Mouse (Mus musculus) left cerebral cortex, postnatal 10 days (tissue): ENCODE measurements at regions not wholly inside any gene's neighbourhood (a gene's known extent, or its start where the extent isn't known, plus 50 kb on each side); places are given as distances from the start of the nearest gene placed in this dataset.
"Not testable (repeated sequence)": the region's sequence is repeated elsewhere in the genome, so short reads cannot be mapped to it uniquely, and the experiment has no call there.

Source experiments
- DNase-seq, 2 experiments: peaks; one replicate each; pipeline ENCODE4 v3.0.0; 2021 to 2022; ENCODE audit warnings: low spot score in 2 of 2, mixed read lengths in 1 of 2; ENCODE audit errors: extremely low spot score in 1 of 2
- intact Hi-C: fragments of 180-260 bp; cut with DNase I; formaldehyde crosslinking; loops from one replicate; pipeline ENCODE4 v1.15.1; 2025

DNA sequence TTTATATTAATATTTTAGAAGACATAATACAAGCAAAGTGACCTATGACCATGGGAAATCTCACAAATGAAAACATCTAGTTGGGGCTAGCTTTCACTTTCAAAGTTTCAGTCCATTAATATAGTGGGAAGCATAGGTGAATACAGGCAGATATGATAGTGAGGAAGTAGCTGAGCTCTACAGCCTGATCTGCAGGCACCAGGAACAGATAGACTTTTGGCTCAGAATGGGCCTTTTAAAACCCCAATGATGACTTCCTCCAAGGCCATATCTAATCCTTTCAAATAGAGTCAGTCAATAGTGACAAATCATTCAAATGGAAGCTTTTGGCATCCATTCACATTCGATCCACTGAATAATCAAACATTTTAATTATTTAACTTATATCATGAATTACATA lies 581.6 kb upstream of the Pcdh17 start:
- intact Hi-C loops: no loop called here
- DNase-seq: no peak

DNA sequence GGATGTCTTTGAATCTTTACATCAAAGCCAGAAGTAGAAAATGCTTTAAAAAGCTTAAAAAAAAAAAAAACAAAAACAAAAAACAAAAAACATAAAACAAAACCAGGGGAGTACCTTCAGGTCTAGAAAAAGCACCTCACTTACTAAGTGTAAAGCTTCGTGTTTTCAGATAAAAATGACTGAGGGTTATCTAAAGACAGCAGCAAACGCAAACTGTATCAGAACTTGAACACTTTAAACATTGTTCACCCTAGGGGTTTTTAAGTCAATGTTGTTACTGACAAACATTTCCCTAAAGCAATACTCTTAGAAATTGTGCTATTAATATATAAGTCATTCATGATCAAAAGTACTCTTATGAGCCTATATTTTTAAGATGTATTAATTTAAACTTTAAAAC lies 580.7 kb upstream of the Pcdh17 start:
- DNase-seq: no peak
- intact Hi-C loops: no loop called here

DNA sequence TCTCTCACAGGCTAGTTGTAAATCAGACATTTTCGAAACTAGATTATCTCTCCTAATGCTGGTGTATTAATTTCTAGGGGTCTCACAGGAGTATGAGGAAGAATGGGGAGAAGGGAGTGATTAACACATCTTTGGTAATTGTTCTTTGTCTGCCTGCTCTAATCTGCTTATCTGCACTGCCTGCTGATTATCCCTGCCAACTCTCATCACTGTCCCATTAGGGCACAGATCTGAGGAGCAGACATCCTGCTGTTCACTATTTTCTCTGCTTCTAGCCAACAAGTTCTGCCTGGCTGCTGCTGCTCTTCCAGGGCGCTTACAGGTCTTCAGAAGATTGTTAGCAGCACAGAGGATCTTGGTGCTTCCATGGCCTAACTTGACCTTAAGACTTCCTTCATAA lies 557.0 kb upstream of the Pcdh17 start:
- intact Hi-C loops: no loop called here
- no peak for DNase-seq

DNA sequence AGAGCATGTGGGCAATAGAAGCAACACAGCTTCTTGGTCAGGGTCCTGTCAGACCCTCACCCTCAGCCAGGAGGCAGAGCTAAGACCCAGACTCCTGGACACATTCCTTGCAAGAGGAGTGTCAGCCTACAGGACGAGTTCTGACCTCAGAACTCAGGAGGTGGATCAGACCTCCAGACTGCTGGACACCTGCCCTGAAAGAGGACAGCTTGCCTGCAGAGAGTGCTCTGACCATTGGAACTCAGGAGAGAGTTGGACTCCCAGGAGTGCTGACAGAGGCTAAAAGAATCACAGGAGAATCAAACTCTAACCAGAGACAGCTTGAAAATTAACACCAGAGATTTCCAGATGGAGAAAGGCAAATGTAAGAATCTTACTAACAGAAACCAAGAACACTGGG lies 542.7 kb upstream of the Pcdh17 start:
- intact Hi-C loops, DNase-seq: not testable (repeated sequence)

DNA sequence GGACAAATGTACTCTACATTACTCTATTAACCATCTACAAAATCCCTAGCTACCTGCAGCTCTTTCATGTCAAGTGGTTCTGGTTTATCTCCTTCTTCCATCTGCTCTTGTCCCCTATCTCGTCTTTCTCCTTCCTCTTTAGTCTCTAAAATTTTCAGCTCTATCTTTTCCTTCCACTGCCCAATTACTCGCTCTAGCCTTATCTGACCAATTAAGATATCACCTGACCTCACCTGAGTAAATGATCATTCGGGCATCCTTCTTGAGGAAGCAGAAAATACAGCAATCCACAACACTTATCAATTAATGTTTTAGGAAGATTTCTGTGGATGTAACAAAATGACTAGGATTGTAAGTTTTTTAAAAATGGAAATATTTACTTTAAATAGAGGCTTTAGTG lies 500.3 kb upstream of the Pcdh17 start:
- intact Hi-C loops: no loop called here
- DNase-seq: no peak

DNA sequence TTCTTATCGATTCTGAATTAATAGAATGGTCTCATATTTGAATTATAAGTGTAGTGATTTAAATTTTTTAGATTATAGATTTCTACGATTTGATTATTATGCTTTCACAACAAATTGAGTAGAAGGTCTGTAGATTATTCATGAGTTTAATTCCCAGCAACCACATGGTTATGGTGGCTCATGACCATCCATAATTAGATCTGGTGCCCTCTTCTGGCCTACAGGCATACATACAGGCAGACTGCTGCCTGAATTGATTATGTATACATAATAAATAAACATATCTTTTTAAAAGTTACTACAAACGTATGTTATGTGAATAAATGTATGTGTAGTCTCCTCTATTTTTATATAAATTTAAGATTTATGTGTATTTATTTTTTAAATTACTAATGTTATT lies 499.2 kb upstream of the Pcdh17 start:
- no peak for DNase-seq

DNA sequence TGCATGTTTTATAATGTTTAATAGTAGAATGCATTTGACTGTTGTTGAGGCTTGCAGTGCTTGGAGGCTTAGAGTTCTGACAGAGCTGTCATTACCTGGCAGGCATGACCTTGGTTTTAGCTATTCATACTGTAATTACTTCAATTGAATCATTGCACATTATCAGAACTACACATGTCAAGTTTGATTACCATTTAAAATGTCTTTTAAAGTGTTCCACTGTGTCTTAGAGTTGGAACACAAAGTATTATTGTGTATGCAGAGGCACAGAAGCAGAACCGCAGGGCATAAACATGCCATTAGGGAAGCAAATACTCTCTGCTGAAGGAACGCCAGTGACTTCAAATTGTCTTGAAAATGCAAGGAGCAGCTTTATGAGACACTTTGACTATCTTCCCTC lies 493.7 kb upstream of the Pcdh17 start:
- DNase-seq: no peak
- intact Hi-C loops: no loop called here

More for the DNA sequence above, 499.2 kb upstream of the Pcdh17 start:
- intact Hi-C loops: no loop called here

DNA sequence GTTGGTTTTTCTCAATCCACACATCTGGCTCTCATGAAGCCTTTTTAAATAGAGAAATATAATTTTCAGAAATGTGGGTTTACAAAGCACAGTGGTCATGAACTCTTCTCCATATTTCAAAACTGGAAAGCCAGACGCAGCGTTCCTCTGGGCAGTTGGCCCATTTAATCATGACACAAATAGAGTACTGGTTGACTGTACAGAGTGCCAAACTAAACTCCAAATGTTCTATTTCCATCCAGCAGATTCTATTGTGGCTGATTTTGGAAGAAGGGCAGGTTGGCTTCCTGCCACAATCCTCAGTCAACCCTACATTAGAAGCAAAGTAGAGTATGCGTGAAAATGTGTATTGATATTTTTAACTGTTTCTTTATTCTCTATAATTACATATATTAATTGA lies 484.3 kb upstream of the Pcdh17 start:
- peak; percentile 11 to 16 for DNase-seq
- intact Hi-C loops: no loop called here

DNA sequence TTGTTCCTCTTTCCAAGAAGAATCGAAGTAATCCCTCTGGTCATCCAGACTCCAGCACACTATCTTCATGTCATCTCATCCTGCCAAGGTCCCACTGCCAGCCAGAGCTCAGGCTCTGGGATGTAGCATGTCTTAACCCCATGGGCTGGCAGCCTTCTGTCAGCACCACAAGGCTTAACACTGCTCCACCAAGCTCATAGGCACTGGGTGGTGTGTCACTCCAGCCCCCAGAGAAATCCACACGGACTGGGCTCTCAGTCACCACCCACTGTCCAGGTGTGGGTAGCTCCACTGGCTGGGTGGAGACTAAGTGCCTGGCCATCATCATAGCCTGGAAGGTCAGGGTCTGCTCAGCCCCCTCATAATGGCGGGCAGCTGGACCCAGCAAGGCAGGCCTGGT lies 459.8 kb upstream of the Pcdh17 start:
- intact Hi-C loops: no loop called here
- DNase-seq: no peak
